ENCODE assay signal across 29 mouse cellular contexts in genomic region chr19:4556787-4557186, GRCm38 (mm10). TPM values are rescaled to one million over a fixed set of nuclear protein-coding genes. Genes with fewer than 3 reads are reported as not detected.
DNase-seq lines count a peak whose midpoint lies in the region; ATAC-seq and TF ChIP-seq lines count a peak whose summit lies in the region.
"Had no signal": no experiment of that assay in that cellular context is flagged by ENCODE, and none has a peak within 500 bp of the region (broad histone marks: within the 10 kb centered on the region; RNA-seq: fewer than 3 reads in every experiment).

No protein-coding gene starts in this region.

- H3K9ac ChIP-seq in liver, embryonic 12.5 days: peak overlapping the region; percentile 69
- H3K9ac ChIP-seq: embryonic facial prominence, embryonic 15.5 days; forebrain, embryonic 15.5 days; heart, embryonic 13.5 days; limb, embryonic 13.5 days; midbrain, embryonic 15.5 days; neural tube, embryonic 12.5 days had no signal

- intact Hi-C loops in left cerebral cortex, postnatal 10 days (cut with DNase I): no loop called here

- no peak for TF ChIP-seq CTCF in kidney, adult 2 months (conservative IDR thresholded peaks at IDR 0.05; ENCODE audit: insufficient read depth, insufficient read length, low read depth, low read length)

- H3K4me3 ChIP-seq in heart, embryonic 10.5 days: no peak overlapping the region
- H3K4me3 ChIP-seq in kidney, adult 2 months (ENCODE audit: insufficient read depth, low read depth, low read length): no peak overlapping the region
- H3K4me3 ChIP-seq in liver, embryonic 12.5 days: no peak overlapping the region
- H3K4me3 ChIP-seq: embryonic facial prominence, embryonic 15.5 days; forebrain, embryonic 15.5 days; heart, embryonic 13.5 days; limb, embryonic 13.5 days; midbrain, embryonic 15.5 days; neural tube, embryonic 12.5 days had no signal

- peaks cover 29% of the 10 kb centered on the region for H3K4me1 ChIP-seq in heart, embryonic 10.5 days
- H3K4me1 ChIP-seq in kidney, adult 2 months (ENCODE audit: control insufficient read depth, insufficient read depth, low read length): peaks cover 34% of the 10 kb centered on the region; the same call in 1 of the 2 replicates
- H3K4me1 ChIP-seq in liver, embryonic 12.5 days: peaks cover 96% of the 10 kb centered on the region

- 87% methylated on average over 2 of the region's 2 CpGs for WGBS in heart, embryonic 10.5 days
- 68% methylated on average over 2 of the region's 2 CpGs for WGBS in kidney, adult 2 months
- 95% methylated on average over 2 of the region's 2 CpGs for WGBS in liver, embryonic 12.5 days (ENCODE audit: insufficient replicate concordance)

- H3K9me3 ChIP-seq in heart, embryonic 10.5 days: no peaks in the 10 kb centered on the region
- no peaks in the 10 kb centered on the region for H3K9me3 ChIP-seq in liver, embryonic 12.5 days (replicated peaks)
- H3K9me3 ChIP-seq: embryonic facial prominence, embryonic 15.5 days; forebrain, embryonic 15.5 days; heart, embryonic 13.5 days; limb, embryonic 13.5 days; midbrain, embryonic 15.5 days; neural tube, embryonic 12.5 days had no signal

- H3K36me3 ChIP-seq in heart, embryonic 10.5 days: no peaks in the 10 kb centered on the region
- H3K36me3 ChIP-seq in kidney, adult 2 months (ENCODE audit: control insufficient read depth, insufficient read depth, low read length): no peaks in the 10 kb centered on the region
- H3K36me3 ChIP-seq in liver, embryonic 12.5 days: no peaks in the 10 kb centered on the region
- H3K36me3 ChIP-seq: embryonic facial prominence, embryonic 15.5 days; forebrain, embryonic 15.5 days; heart, embryonic 13.5 days; limb, embryonic 13.5 days; midbrain, embryonic 15.5 days; neural tube, embryonic 12.5 days had no signal

- no peak for DNase-seq in heart, embryonic 10.5 days (ENCODE audit: low spot score)
- DNase-seq in heart, postnatal 4 days: no peak
- DNase-seq in kidney, adult 2 months: peak; percentile 77
- no peak for DNase-seq in kidney, postnatal 10 days
- DNase-seq in liver: no peak
- DNase-seq in left cerebral cortex, postnatal 10 days (ENCODE audit: extremely low spot score in 1 of 2, low spot score in 2 of 2): no peak
- DNase-seq: adrenal gland, postnatal 14 days; cerebellum, adult 9-10 months; heart, postnatal 14 days; lung, postnatal 4 days; right cerebral cortex, postnatal 14 days; thymus, adult 2 months; thymus, postnatal 4 days had no signal

- no peak for ATAC-seq in liver, embryonic 12.5 days
- ATAC-seq: CD4-positive, CD25-positive, alpha-beta regulatory T cell, adult 4 months; forebrain, embryonic 15.5 days; inflammation-experienced regulatory T-cells, adult 6 months; midbrain, embryonic 15.5 days had no signal

- TF ChIP-seq POLR2A in kidney, adult 2 months (IDR thresholded peaks at IDR 0.05; ENCODE audit: low read depth, low read length): no peak

- peak overlapping the region; percentile 72 for H3K4me2 ChIP-seq in liver, embryonic 12.5 days
- H3K4me2 ChIP-seq: embryonic facial prominence, embryonic 15.5 days; forebrain, embryonic 15.5 days; heart, embryonic 13.5 days; limb, embryonic 13.5 days; midbrain, embryonic 15.5 days; neural tube, embryonic 12.5 days had no signal

- H3K27me3 ChIP-seq in heart, embryonic 10.5 days (ENCODE audit: insufficient read depth, poor library complexity, severe bottlenecking): no peaks in the 10 kb centered on the region
- H3K27me3 ChIP-seq in kidney, adult 2 months (replicated peaks; ENCODE audit: control insufficient read depth, insufficient read depth, low read length): no peaks in the 10 kb centered on the region
- H3K27me3 ChIP-seq in liver, embryonic 12.5 days (replicated peaks): no peaks in the 10 kb centered on the region
- H3K27me3 ChIP-seq: embryonic facial prominence, embryonic 15.5 days; forebrain, embryonic 15.5 days; heart, embryonic 13.5 days; limb, embryonic 13.5 days; midbrain, embryonic 15.5 days; neural tube, embryonic 12.5 days had no signal

- peak overlapping the region; percentile 44; the same call in 1 of the 2 replicates for H3K27ac ChIP-seq in heart, embryonic 10.5 days
- peak overlapping the region; percentile 90 for H3K27ac ChIP-seq in kidney, adult 2 months (ENCODE audit: insufficient read depth, low read depth, low read length)
- peak overlapping the region; percentile 99 for H3K27ac ChIP-seq in liver, embryonic 12.5 days
- H3K27ac ChIP-seq: embryonic facial prominence, embryonic 15.5 days; heart, embryonic 13.5 days; limb, embryonic 13.5 days; midbrain, embryonic 15.5 days; neural tube, embryonic 12.5 days; stomach, postnatal 0 days had no signal

RNA-seq across cellular contexts. Expression of gene Pcx, which starts 46.5 kb away (rescaled TPM):
- polyA plus RNA-seq in heart, embryonic 10.5 days (2016; fragmentation: Nextera tagmentation; extraction: Ambion mirVana): 21.4 and 25.3 TPM in 2 replicates
- 1 to 10 TPM; 6.9 to 8.8 TPM for total RNA-seq in heart, postnatal 4 days (2021)
- 286 and 295 TPM in 2 replicates for polyA plus RNA-seq in kidney, adult 2 months (2012; rRNA removed)
- 34.3 and 34.8 TPM in 2 replicates for polyA plus RNA-seq in liver, embryonic 12.5 days (2016; fragmentation: Nextera tagmentation; extraction: Ambion mirVana)
- 10 to 100 TPM; 46.8 to 50.8 TPM for total RNA-seq in left cerebral cortex, postnatal 10 days (2021)

RNA-seq across cellular contexts. Expression of gene 2010003K11Rik, which starts 58.4 kb away (rescaled TPM):
- not detected in 2 replicates for polyA plus RNA-seq in heart, embryonic 10.5 days (2016; fragmentation: Nextera tagmentation; extraction: Ambion mirVana)
- not detected for total RNA-seq in heart, postnatal 4 days (2021)
- polyA plus RNA-seq in kidney, adult 2 months (2012; rRNA removed): 2.8 TPM in 2 replicates
- polyA plus RNA-seq in liver, embryonic 12.5 days (2016; fragmentation: Nextera tagmentation; extraction: Ambion mirVana): not detected in 2 replicates
- not detected for total RNA-seq in left cerebral cortex, postnatal 10 days (2021)
- total RNA-seq: common myeloid progenitor, adult 5-6 weeks; granulocyte monocyte progenitor cell, adult 5-6 weeks; left cerebral cortex, postnatal 25 days; megakaryocyte-erythroid progenitor cell, adult 5-6 weeks had no signal
- polyA plus RNA-seq: brain, embryonic 14.5 days; CD4-positive, CD25-positive, alpha-beta regulatory T cell, adult 4 months; embryonic facial prominence, embryonic 15.5 days; forebrain, embryonic 15.5 days; heart, embryonic 13.5 days; inflammation-experienced regulatory T-cells, adult 6 months; limb, embryonic 13.5 days; lung, embryonic 16.5 days; midbrain, embryonic 15.5 days; neural tube, embryonic 12.5 days had no signal

RNA-seq across cellular contexts. Expression of gene Lrfn4, which starts 58.7 kb away (rescaled TPM):
- 4.4 and 7.2 TPM in 2 replicates for polyA plus RNA-seq in heart, embryonic 10.5 days (2016; fragmentation: Nextera tagmentation; extraction: Ambion mirVana)
- 10 to 100 TPM; 19.1 to 20.5 TPM for total RNA-seq in heart, postnatal 4 days (2021)
- polyA plus RNA-seq in kidney, adult 2 months (2012; rRNA removed): 6.1 and 8.7 TPM in 2 replicates
- polyA plus RNA-seq in liver, embryonic 12.5 days (2016; fragmentation: Nextera tagmentation; extraction: Ambion mirVana): 2.6 and 2.7 TPM in 2 replicates
- total RNA-seq in left cerebral cortex, postnatal 10 days (2021): 10 to 100 TPM; 73.7 to 76.1 TPM
- polyA plus RNA-seq: CD4-positive, CD25-positive, alpha-beta regulatory T cell, adult 4 months had no signal

Comparison
In these comparisons a context has a peak if more than half of its experiments do, and no peak if none do; other contexts are left out.
1. H3K27ac ChIP-seq: peak in every context shown above with its lines; median percentile 99 in liver, embryonic 12.5 days; 90 in kidney, adult 2 months; 44 in heart, embryonic 10.5 days.